Mouse (Mus musculus) liver, adult 2 months (tissue): Measurements from ENCODE around the gene Scube3.

Source experiments
- CTCF ChIP-seq: fragments of 200-500 bp; IDR thresholded peaks from 2 replicates; pipeline ENCODE4 v1.5.1; 2011; ENCODE audit warnings: low read depth, low read length, control low read depth
- POLR2A ChIP-seq: fragments of 200-500 bp; IDR thresholded peaks from 2 replicates; pipeline ENCODE4 v1.6.1; 2011; ENCODE audit warnings: low read length, control low read depth; ENCODE audit not compliant: insufficient read depth; ENCODE audit errors: extremely low read depth

DNA sequence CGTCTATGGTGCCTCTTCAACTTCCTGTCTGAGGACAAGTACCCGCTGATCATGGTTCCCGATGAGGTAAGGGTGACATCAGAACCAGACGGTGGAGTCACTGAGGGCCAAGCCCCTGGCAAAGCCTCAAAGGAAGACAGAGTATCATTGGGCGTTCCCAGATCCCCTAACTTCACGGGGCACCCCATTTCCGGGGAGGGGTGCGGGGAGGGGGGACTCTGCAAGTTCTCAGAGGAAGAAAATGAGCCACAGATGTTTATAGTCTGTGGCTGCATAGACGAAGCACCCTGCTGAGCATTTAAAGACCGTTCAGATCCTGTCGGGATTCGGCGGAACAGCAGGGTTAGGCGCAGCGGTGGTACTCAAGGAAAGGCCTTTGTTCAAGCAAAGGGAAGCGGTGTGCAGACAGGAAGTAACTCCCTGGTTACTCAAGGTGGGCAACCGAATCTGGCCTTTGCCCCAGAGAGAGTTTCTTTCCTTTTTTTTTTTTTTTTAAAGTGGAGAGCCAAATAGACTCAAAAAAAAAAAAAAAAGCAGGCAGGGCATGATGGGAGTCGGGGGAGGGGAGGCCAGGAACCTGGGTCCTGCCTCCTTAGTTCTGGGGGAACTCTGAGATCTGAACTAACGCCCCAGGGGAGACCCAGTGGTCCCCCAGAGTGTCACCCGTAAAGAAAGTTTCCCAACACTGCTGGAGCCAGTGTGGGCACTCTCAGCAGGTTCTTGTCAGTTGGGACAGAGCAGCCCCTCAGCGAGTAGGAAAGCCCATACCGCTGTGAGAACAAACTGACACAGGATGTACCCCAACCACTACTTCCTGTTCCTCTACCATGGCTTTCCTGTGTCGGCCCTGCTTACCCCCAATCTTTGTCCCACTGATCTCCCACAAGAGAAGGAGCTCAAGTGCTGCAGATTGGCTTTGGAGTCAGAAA lies 76.0 kb downstream of the Scube3 start:
- TF ChIP-seq POLR2A (no peak), CTCF (no peak)
